Mouse (Mus musculus) activated CD4-positive, CD25-positive, alpha-beta regulatory T cell, adult 4 months (primary cell): ENCODE data around the gene Mink1. TPM values are rescaled to one million over a fixed set of nuclear protein-coding genes. Genes with fewer than 3 reads are reported as not detected.

Experiments used
- ATAC-seq: one replicate; pipeline ENCODE4 v1.8.0; 2017
- polyA plus RNA-seq, 2 experiments: library from polyadenylated mRNA; unstranded; fragments of 100-300 nt; shearing (Covaris generic); gene quantifications; one replicate each; pipeline ENCODE4 v1.2.1; 2017

Mink1 gene
- polyA plus RNA-seq, 2 experiments from 2014 or later: 6.7 to 8.8 TPM

DNA sequence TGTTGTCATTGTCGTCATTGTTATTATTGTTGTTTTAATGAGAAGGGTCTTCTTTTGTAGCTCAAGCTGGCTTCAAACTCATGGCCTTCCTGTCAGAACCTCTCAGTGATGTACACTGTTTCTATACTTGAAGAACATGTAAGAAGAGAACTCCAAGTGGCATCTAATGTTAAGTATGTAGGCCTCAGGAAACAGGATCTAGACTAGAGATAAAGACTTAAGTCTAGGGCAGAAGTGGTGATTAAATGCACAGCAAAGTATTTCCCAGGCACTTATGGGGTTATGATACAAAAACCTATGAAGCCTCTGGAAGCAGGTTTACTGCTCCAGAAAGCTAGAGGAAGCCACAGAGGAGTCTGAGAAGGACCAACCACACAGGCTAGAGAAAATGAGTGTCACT is 75.6 kb downstream of the Mink1 start:
- no peak for ATAC-seq

DNA sequence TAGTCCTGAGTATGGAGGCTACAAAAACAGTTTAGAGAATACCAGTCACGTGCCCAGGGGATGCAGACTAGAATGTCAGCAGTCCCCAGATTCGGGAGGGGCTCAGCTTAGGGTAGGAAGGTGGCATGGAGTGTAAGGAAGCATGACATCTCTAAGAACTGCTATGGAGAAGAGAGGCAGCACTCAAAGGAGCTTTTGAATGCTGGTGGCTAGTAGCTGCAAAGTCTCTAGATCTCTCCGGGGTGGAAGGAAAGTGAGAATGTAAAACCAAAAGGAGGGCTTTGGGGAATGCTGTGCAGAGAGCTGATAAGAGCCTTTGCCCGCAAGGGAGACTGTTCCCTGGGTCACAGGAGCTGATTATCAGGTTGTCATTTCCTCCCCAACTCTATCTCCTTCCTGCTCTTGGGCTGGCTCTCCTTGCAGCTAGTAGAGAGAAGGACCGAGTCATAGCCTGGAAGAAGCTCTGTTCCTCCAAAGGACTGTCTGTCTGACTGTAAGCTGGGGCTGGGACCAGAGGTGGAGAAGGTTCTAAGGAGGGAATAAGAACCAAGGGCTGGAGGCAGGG is 76.1 kb downstream of the Mink1 start, which contains the start of gene Gp1ba:
Gp1ba (plus strand) TSS at position 409 of the 565 bp plus-strand sequence.
- ATAC-seq: no peak

- ATAC-seq: no peak
Measured at GRCm38 (mm10) chr11:70639976-70640375, 77.3 kb downstream of the Mink1 start.

GRCm38 (mm10) chr11:70641241-70641640 is 78.6 kb downstream of the Mink1 start:
- no peak for ATAC-seq

- ATAC-seq: no peak
Measured at GRCm38 (mm10) chr11:70643051-70643450, 80.4 kb downstream of the Mink1 start.

DNA sequence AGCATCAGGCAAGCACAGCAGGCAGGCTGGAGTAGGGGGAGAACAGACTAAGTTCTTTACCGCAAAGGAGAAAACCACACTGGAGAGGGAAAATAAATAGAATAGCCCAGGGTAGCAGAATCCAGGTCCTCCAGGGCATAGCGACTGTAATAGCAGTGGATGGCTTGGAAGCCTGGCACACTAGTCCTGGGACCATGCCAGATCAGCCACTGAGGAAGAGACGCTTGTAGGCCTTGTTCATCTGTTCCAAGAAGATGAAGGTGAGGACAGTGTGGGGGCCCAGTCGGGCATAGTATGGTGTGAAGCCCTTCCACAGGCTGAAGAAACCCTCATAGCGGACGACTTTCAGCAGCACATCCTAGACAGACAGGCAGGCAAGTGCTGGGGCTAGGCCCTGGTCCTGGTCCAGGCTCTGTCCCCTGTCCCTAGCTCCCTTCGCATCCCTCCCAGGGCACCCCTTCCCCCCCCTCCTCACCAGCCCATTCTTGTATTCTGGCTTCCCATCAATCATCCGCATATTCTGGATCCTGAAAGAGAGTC is 82.0 kb downstream of the Mink1 start:
- no peak for ATAC-seq

DNA sequence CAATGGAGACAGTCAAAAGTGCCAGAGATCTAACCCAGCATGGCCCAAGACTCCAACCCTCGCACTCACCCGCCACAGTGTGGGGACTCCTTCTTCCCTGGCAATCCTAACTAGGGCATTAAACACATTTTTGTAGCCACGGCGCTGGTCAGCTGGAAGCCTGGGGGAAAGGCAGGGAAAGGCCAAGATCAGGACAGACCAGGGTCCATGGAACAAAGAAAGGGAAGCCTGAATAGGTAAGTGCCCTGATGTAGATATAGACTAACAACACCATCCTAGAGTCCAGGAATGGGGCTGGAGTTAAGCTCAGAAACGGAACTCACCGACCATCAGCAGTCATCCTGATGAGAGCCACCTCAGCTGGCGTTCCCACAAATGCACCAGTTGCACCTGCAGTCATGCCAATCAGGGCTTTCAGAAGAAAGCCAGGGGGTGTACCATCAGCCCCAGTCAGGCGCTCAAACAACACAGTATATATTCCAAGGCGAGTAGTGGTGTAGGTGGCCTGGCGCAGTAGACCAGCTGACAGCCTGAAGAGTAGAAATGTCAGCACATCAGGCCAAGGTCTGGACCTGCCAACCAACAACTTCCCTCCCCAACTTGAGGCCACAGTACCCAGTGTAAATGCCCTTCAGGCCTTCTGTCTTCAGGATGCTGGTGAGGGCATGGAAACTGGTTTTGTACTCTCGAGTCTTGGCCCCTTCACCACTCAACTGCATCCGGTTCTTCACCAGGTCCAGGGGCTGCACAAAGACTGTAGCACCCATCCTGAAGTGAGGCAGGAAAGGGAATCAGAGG is 83.0 kb downstream of the Mink1 start:
- no peak for ATAC-seq

DNA sequence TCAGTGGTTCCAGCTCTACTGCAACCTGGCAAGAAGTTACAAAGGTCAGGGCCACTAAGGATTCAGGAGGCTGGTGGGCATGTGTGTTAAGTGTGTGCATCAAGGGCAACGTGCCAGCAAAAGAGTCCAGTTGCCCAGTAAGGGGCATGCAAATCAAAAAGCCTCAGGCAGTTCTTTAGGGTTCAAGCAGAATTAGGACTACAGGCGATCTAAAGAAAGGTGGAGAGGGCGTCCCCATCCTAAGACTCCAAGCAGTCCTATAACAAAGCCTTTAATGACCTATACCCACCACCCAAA is 83.5 kb downstream of the Mink1 start:
- no peak for ATAC-seq

DNA sequence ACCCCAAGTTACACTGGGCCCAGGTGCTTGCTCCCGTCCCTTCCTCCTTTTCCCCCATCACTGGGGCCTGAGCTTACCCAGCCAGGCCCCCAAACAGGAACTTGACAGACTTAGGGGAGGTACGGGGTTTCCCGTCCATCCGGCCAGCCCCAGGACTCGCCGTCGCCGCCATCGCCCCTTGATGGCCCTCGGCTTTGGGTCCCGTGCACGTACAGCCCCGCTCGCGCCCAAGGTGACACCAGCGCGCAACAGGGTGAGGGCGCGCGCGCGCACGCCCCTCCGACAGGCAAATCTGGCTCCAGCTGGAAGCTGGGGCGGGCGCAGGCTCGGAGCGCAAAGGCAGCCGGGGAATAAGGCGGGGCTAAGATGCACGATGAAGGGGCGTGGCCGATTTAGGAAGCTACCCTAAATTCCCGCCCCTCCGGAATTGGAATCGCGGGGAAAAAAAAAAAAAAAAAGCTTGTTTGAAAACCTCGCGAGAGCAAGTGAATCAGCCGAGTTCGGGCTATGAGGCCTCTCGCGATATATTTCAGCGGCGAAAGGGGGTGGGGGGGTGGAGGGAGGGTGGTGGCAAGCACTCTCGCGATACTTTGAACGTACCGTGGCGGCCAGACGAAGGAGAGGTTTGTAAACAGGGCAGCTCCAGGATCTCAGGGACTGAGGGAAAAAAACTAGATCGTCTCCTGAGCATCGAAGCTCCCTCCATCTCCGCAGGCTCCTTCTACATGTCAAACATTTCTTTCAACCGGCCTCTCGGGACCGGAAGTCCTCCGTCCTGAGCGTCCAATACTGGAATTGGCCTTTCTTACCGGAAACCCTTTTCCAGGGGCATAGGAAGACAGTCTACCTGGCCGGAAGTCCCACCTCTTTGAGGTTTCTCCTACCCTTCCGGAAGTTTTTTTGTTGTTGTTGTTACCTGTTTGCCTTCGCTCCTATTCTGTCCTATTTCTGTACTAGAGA is 84.3 kb downstream of the Mink1 start, which contains the start of the genes Rnf167 and Slc25a11:
Rnf167 (plus strand) TSS at position 545 of the 960 bp plus-strand sequence.
Slc25a11 (minus strand) TSS at position 789 of the 960 bp plus-strand sequence.
- ATAC-seq: peak; percentile 67

DNA sequence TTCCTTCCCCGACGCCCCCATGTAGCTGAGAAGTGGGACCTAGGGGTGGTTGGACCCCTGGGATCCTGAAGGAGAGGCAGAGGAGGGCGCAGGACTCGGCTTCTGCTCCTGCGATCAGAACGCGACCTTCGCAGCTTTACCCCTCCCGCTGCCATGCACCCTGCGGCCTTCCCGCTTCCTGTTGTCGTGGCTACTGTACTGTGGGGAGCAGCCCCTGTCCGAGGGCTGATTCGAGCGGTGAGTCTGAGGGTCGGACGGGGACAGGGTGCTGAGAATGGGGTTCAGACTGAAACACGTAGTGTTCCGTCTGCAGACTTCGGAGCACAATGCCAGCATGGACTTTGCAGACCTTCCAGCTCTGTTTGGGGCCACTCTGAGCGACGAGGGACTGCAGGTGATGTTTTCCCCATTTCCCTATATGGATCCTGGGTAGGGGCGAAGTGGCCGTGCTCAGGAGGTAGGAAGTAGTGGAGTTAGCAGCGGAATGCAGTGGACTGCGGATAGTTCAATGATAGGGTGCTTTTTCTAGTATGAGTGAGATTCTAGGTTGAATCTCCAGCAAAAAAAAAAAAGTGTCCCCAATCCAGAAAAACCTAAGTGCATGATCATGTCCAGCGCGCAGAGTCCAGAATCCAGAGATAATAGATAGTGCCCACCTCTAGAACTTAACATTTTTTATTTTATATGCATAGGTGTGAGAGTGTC is 85.2 kb downstream of the Mink1 start:
- no peak for ATAC-seq

DNA sequence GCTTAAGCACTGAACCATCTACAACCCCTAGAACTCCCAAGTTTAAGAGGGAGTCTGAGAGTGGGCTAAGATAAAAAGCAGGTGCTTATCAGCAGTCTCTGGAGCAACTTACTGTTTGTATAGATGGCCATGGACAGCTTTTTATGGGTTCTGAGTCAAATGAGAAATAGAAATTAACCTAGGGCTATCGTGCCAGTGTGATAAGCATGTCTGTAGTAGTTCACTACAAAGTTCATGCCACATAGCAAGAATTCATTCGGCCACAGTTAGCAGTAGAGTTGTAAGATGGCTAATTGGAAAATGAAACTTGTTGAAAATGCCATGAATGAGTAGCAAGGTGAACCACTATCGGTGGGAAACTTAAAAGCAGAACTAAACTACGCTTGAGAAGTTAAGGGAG is 85.8 kb downstream of the Mink1 start:
- no peak for ATAC-seq

DNA sequence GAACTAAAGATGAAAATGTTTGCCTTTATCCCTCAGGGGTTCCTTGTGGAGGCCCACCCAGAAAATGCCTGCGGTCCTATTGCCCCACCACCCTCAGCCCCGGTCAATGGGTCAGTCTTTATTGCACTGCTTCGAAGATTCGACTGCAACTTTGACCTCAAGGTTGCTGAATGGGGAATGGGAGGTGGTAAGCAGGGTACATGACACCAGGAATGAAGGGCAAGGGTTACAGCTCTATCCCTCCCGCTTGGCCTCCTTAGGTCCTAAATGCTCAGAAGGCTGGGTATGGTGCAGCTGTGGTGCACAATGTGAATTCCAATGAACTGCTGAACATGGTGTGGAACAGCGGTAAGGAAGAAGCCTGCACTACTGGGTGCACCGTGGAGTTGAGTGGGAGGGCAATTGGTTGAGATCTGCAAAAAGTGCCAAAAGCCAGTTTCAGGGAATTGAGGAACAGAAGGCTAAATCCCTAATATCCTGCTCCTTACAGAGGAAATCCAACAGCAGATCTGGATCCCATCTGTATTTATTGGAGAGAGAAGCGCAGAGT is 86.6 kb downstream of the Mink1 start:
- ATAC-seq: no peak

DNA sequence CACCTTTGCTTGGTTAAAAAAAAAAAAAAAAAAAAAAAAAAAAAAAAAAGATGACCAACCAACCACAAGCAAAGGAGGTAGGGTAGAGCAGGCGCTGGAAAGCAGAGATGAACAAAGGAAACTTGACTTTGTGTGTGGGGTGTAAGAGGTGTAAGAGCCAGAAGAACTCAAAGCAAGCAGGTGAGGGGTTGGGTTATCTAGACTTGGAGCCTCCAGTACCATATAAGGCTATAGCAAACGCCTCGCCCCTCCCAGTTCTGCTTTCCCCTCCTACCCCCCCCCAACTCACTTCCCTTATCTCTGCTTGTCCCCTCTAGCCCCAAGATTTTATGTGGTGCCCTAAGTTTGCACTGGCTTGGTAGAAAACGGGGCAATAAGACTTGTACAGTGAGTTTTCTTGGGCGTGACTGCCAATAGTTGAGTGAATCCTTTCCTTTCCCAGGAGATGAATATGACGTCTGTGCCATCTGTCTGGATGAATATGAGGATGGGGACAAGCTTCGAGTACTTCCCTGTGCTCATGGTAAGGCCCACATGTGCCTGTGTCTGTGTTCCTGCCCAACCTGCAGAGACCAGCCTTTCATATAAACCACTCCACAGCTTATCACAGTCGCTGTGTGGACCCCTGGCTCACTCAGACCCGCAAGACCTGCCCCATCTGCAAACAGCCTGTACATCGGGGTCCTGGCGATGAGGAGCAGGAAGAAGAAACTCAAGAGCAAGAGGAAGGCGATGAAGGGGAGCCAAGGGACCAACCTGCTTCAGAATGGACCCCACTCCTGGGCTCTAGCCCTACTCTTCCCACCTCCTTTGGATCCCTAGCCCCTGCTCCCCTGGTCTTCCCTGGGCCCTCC is 87.9 kb downstream of the Mink1 start:
- peak; percentile 41 for ATAC-seq

DNA sequence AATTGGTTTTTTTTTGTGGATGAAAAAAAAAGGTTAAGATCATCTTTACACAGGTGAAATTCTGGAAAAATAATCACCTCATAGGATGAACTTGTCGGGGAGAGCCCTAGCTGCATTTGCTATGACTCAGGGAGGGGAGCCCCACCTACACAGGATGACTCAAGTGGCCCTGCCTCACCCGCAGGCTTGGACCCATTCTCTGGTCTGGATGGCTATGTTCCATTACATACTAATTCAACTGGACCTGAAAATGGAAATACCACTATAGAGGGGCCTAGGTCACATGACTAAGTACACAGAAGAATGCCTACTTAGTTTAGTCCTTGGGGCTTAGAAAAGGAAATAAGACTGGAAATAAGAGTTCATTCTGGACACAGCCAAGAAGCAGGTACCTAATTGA is 88.7 kb downstream of the Mink1 start:
- ATAC-seq: no peak

- ATAC-seq: no peak
Measured at GRCm38 (mm10) chr11:70652029-70652883, 89.6 kb downstream of the Mink1 start.

- ATAC-seq: no peak
Measured at GRCm38 (mm10) chr11:70652884-70653344, 90.2 kb downstream of the Mink1 start.

DNA sequence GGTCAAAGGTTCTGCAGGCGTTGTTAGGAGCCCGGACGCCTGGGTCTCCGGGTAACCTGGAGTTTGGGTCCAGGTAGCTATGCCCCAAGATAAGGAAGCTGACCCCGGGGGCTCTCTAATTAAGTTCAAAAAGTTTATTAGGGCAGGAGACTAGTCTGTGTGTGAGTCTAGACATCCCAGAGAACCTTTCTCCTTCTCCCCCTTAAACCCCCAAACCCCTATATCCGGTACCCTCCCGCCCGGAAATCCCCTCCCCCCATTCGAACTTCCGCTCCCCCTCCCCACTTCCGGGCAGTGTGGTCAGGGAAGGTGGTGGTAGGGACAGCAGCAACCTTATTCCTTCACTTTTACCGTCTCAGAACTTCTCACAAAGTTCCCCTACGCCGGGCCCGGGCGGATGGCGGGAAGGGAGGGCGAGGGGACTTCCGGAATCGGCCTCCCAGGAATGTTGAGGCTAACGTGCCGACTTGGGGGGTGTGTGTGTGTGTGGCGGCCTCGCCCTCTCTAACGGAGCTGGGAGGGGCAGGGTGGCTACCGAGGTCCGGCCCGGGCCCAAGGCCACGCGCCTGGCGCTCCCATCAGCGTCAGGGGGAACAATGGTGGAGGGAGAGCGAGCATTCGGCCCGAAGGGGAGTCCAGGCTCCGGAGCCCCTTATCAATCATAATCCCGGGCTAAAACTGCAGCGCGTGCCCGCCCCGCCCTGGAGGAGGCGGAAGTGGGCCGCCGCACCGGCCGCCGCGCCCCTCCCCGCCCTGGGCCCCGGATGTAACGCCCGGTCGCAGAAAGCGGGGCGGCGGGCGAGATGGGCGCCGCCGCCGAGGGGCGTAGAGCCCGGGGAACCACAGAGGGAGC is 90.9 kb downstream of the Mink1 start:
- ATAC-seq: peak; percentile 24

GRCm38 (mm10) chr11:70654198-70654922 is 91.7 kb downstream of the Mink1 start, which contains the start of gene Pfn1:
Pfn1 (minus strand) TSS chr11:70654644.
- peak; percentile 13 for ATAC-seq
